Mouse (Mus musculus) embryonic facial prominence, embryonic 11.5 days (tissue): ENCODE measurements around the gene Rora. TPM values are rescaled to one million over a fixed set of nuclear protein-coding genes. Genes with fewer than 3 reads are reported as not detected.

Source experiments
- ATAC-seq: fragments of 200-750 bp; cut with Nextera tagmentation; replicated peaks from 2 replicates; pipeline ENCODE4 v1.8.0; 2017; ENCODE audit warnings: low read depth; ENCODE audit not compliant: insufficient number of reproducible peaks, low FRiP score, low TSS enrichment
- DNase-seq: peaks from one replicate; pipeline ENCODE4 v3.0.0-alpha.2; 2015; ENCODE audit warnings: low spot score
- H3K27ac ChIP-seq: fragments of 300-500 bp; sonication (generic); replicated peaks from 2 replicates; pipeline ENCODE4 v1.5.1; 2014; ENCODE audit warnings: mild to moderate bottlenecking, low read depth, low read length, control low read depth
- H3K27me3 ChIP-seq: fragments of 300-500 bp; sonication (generic); 2 replicates; pipeline ENCODE4 v1.6.1; 2014; ENCODE audit warnings: mild to moderate bottlenecking, low read length, moderate library complexity, mixed read lengths; ENCODE audit not compliant: control insufficient read depth, insufficient read depth
- H3K36me3 ChIP-seq: fragments of 300-500 bp; sonication (generic); replicated peaks from 2 replicates; pipeline ENCODE4 v1.6.1; 2014; ENCODE audit warnings: low read depth, mild to moderate bottlenecking, low read length, moderate library complexity, mixed read lengths; ENCODE audit not compliant: control insufficient read depth, insufficient read depth
- H3K4me1 ChIP-seq: fragments of 300-500 bp; sonication (generic); 2 replicates; pipeline ENCODE4 v1.6.1; 2014; ENCODE audit warnings: low read length, mixed read lengths; ENCODE audit not compliant: control insufficient read depth, insufficient read depth
- H3K4me2 ChIP-seq: fragments of 300-500 bp; sonication (generic); 2 replicates; pipeline ENCODE4 v1.6.1; 2014; ENCODE audit warnings: low read depth, mild to moderate bottlenecking, control low read depth, low read length, moderate library complexity
- H3K4me3 ChIP-seq: fragments of 300-500 bp; sonication (generic); 2 replicates; pipeline ENCODE4 v1.5.1; 2014; ENCODE audit warnings: low read depth, low read length, control low read depth
- H3K9ac ChIP-seq: fragments of 300-500 bp; sonication (generic); replicated peaks from 2 replicates; pipeline ENCODE4 v1.6.1; 2014; ENCODE audit warnings: mild to moderate bottlenecking, control low read depth, low read length
- H3K9me3 ChIP-seq: fragments of 300-500 bp; sonication (generic); replicated peaks from 2 replicates; pipeline ENCODE4 v1.6.1; 2016; ENCODE audit warnings: mild to moderate bottlenecking, low read length, inconsistent platforms, mixed read lengths; ENCODE audit not compliant: control insufficient read depth
- WGBS: fragments of 180-500 bp; shearing (Covaris S2); extraction: QIAGEN DNeasy Blood & Tissue Kit; methylation state at CpG from one replicate; pipeline ENCODE4 v1.1.7; 2014; 5-methylcytosine and 5-hydroxymethylcytosine counted together
- polyA plus RNA-seq: library from polyadenylated mRNA; unstranded; fragments of >200 nt; fragmentation: Nextera tagmentation; extraction: Ambion mirVana; gene quantifications from 2 replicates; pipeline ENCODE4 v1.2.1, GENCODE M21; 2014

The Rora gene
- polyA plus RNA-seq, 1 experiment from 2014 or later = 5.7 TPM

GRCm38 (mm10) chr9:69361951-69362445 is 708.4 kb downstream of the Rora start:
- Histone ChIP-seq H3K9ac (no peak overlapping the region), H3K27me3 (no peaks in the 10 kb centered on the region), H3K36me3 (no peaks in the 10 kb centered on the region), H3K27ac (no peak overlapping the region), H3K4me3 (no peak overlapping the region), H3K4me1 (no peaks in the 10 kb centered on the region), H3K9me3 (no peaks in the 10 kb centered on the region), H3K4me2 (no peak overlapping the region)
- WGBS = 92% methylated on average over 8 of the region's 8 CpGs
- ATAC-seq = no peak
- no peak for DNase-seq

- no peaks in the 10 kb centered on the region for H3K9me3 ChIP-seq
- no peak overlapping the region for H3K9ac ChIP-seq
- no peak overlapping the region for H3K4me2 ChIP-seq
- H3K27ac ChIP-seq = no peak overlapping the region
- H3K4me3 ChIP-seq = no peak overlapping the region
- no peaks in the 10 kb centered on the region for H3K27me3 ChIP-seq
- ATAC-seq (no peak), DNase-seq (no peak)
- WGBS = 43% methylated on average over 4 of the region's 4 CpGs
- no peaks in the 10 kb centered on the region for H3K4me1 ChIP-seq
- H3K36me3 ChIP-seq = no peaks in the 10 kb centered on the region
Observed at GRCm38 (mm10) chr9:69362766-69363165, 709.2 kb downstream of the Rora start.

- no peaks in the 10 kb centered on the region for H3K36me3 ChIP-seq
- no peak overlapping the region for H3K4me3 ChIP-seq
- WGBS = 55% methylated on average over 16 of the region's 16 CpGs
- no peaks in the 10 kb centered on the region for H3K4me1 ChIP-seq
- H3K27me3 ChIP-seq = no peaks in the 10 kb centered on the region
- H3K4me2 ChIP-seq = no peak overlapping the region
- H3K9ac ChIP-seq = no peak overlapping the region
- no peak overlapping the region for H3K27ac ChIP-seq
- no peaks in the 10 kb centered on the region for H3K9me3 ChIP-seq
- DNase-seq (no peak), ATAC-seq (no peak)
Observed at GRCm38 (mm10) chr9:69364117-69364516, 710.5 kb downstream of the Rora start.

- no peaks in the 10 kb centered on the region for H3K27me3 ChIP-seq
- H3K27ac ChIP-seq = no peak overlapping the region
- no peak overlapping the region for H3K4me3 ChIP-seq
- ATAC-seq (no peak), DNase-seq (no peak)
- no peaks in the 10 kb centered on the region for H3K36me3 ChIP-seq
- no peaks in the 10 kb centered on the region for H3K9me3 ChIP-seq
- no peaks in the 10 kb centered on the region for H3K4me1 ChIP-seq
- no peak overlapping the region for H3K4me2 ChIP-seq
- no peak overlapping the region for H3K9ac ChIP-seq
- WGBS = 77% methylated on average over 4 of the region's 4 CpGs
Observed at GRCm38 (mm10) chr9:69367055-69367454, 713.5 kb downstream of the Rora start.

- peak; percentile 69 for DNase-seq
- H3K4me1 ChIP-seq = no peaks in the 10 kb centered on the region
- no peak overlapping the region for H3K27ac ChIP-seq
- H3K4me2 ChIP-seq = no peak overlapping the region
- no peak for ATAC-seq
- H3K9me3 ChIP-seq = no peaks in the 10 kb centered on the region
- WGBS = 73% methylated on average over 8 of the region's 8 CpGs
- H3K36me3 ChIP-seq = no peaks in the 10 kb centered on the region
- H3K9ac ChIP-seq = no peak overlapping the region
- no peaks in the 10 kb centered on the region for H3K27me3 ChIP-seq
- H3K4me3 ChIP-seq = no peak overlapping the region
Observed at GRCm38 (mm10) chr9:69368071-69368470, 714.5 kb downstream of the Rora start.

- Histone ChIP-seq H3K4me2 (no peak overlapping the region), H3K27ac (no peak overlapping the region), H3K4me3 (no peak overlapping the region), H3K36me3 (no peaks in the 10 kb centered on the region), H3K27me3 (no peaks in the 10 kb centered on the region), H3K9ac (no peak overlapping the region), H3K9me3 (no peaks in the 10 kb centered on the region), H3K4me1 (no peaks in the 10 kb centered on the region)
- DNase-seq = no peak
- no peak for ATAC-seq
- WGBS = 81% methylated on average over 11 of the region's 11 CpGs
Observed at GRCm38 (mm10) chr9:69371046-69371724, 717.6 kb downstream of the Rora start.

GRCm38 (mm10) chr9:69372871-69373270 is 719.3 kb downstream of the Rora start:
- Histone ChIP-seq H3K36me3 (no peaks in the 10 kb centered on the region), H3K27me3 (no peaks in the 10 kb centered on the region), H3K4me1 (no peaks in the 10 kb centered on the region), H3K4me3 (no peak overlapping the region), H3K9me3 (no peaks in the 10 kb centered on the region), H3K4me2 (no peak overlapping the region), H3K27ac (no peak overlapping the region), H3K9ac (no peak overlapping the region)
- no peak for ATAC-seq
- DNase-seq = no peak
- WGBS = 48% methylated on average over 4 of the region's 4 CpGs

GRCm38 (mm10) chr9:69376982-69377653 is 723.5 kb downstream of the Rora start:
- ATAC-seq (no peak), DNase-seq (no peak)
- H3K36me3 ChIP-seq = no peaks in the 10 kb centered on the region
- H3K4me2 ChIP-seq = no peak overlapping the region
- 84% methylated on average over 4 of the region's 4 CpGs for WGBS
- no peak overlapping the region for H3K4me3 ChIP-seq
- no peak overlapping the region for H3K9ac ChIP-seq
- no peaks in the 10 kb centered on the region for H3K27me3 ChIP-seq
- no peaks in the 10 kb centered on the region for H3K4me1 ChIP-seq
- H3K27ac ChIP-seq = no peak overlapping the region
- H3K9me3 ChIP-seq = no peaks in the 10 kb centered on the region
